Mouse (Mus musculus) v-Abl transformed pro-B cells (cell line): ENCODE measurements at regions not wholly inside any gene's neighbourhood (a gene's known extent, or its start where the extent isn't known, plus 50 kb on each side); places are given as distances from the start of the nearest gene placed in this dataset.

Source experiments
- in situ Hi-C, 2 experiments: fragments of 400-800 bp; cut with MboI; formaldehyde crosslinking; loops; one replicate each; pipeline ENCODE4 v1.15.1; 2025; ENCODE audit not compliant: unreplicated experiment in 2 of 2

DNA sequence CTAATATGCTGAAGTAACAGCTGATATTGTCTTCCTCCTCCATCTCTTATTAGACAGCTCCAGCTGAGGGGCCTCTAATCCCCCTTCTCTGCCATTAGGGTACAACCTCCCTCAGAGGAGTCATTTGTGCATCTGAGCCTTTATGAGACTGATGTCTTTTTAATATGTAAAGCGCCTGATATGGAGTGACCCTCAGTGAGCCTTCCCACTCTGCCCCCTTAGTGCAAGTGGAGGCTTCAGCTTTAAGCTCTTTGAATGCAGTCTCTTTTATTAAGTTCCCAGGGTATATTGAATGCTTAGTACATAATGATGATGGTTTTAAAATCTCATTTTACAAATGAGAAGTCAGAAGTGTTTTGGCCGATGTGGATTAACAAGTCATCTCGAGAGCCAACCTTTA lies 191.5 kb downstream of the Otol1 start:
- in situ Hi-C loops: no loop called here

DNA sequence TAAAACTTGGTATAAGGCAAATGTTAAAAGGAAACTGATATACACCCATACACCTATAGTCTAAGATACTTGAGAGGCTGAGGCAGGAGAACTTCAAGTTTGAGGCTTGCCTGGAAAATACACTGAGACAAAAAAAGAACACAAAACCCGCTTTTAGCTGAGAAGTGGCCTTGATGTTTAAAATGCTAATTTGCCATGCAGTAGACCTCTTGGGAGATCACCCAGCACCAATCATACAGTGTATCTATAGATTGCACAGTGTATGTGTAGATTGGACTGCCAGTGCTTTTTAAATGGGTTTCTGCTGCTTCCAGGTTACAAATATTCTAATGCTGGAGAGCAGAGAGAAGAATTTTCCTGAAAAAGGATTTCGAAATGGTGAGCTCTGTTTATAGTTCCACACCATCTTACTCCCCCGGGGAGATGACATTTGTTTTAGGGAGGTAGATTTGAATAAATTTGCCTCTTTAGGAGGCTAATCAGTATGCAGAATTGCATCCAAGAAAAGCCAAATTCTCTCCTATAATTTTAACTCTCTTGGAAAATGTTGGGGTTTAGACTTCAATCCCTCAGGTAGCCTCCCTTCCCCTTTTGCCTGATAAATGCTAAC lies 194.0 kb downstream of the Otol1 start:
- in situ Hi-C loops: no loop called here

DNA sequence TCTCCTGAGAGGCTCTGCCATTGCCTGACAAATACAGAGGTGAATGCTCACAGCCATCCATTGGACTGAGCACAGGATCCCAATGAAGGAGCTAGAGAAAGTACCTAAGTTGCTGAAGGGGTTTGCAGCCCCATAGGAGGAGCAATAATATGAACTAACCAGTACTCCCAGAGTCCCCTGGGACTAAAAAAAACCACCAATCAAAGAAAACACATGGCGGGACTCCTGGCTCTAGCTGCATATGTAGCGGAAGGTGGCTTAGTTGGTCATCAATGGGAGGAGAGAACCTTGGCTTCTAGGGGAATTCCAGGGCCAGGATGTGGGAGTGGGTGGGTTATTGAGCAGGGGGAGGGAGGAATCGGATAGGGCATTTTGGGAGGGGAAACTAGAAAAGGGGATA lies 207.8 kb downstream of the Otol1 start:
- in situ Hi-C loops: no loop called here

DNA sequence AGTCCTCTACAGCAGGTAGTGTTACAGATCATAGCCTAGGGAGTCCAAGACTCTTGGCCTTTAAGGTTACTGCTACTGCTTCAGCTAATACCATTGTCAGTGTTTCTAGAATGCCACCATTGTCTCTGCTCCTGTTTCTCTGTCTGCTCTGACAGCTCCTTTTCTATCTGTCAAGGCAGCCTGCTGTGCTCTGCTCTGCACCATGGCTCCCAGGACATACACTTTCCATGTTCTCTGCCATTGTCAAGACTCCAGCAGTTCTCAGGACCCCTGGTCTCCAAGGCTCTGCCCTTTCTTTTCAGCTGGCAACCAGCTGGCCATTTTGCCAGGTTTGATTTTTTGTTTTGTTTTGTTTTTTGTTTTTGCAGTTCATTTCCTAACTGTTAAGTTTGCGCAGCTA lies 208.7 kb downstream of the Otol1 start:
- in situ Hi-C loops: no loop called here

DNA sequence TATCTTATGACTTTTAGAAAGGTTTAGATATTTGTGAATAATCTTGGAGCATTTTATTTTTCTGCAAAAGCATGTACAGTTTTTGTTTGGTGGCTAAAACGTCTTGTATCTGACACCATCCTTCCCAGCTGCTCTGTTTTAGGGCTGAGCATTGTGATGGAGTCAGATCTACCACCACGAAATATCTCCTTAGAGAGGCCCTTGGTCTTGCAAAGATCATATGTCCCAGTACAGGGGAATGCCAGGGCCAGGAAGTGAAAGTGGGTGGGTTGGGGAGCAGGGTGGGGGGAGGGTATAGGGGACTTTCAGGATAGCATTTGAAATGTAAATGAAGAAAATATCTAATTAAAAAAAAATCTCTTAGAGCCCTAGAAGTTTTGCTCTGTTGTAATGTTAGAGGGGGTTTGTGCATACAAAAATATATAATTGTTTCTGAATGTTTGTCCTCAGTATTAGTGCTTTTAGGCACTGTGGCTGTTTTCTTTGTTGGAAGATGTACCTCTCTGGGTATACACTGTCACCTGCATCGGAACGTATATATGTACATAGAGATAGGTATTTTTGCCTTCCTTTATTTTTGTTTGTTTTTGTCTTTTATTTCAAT lies 211.4 kb downstream of the Otol1 start:
- in situ Hi-C loops: no loop called here

DNA sequence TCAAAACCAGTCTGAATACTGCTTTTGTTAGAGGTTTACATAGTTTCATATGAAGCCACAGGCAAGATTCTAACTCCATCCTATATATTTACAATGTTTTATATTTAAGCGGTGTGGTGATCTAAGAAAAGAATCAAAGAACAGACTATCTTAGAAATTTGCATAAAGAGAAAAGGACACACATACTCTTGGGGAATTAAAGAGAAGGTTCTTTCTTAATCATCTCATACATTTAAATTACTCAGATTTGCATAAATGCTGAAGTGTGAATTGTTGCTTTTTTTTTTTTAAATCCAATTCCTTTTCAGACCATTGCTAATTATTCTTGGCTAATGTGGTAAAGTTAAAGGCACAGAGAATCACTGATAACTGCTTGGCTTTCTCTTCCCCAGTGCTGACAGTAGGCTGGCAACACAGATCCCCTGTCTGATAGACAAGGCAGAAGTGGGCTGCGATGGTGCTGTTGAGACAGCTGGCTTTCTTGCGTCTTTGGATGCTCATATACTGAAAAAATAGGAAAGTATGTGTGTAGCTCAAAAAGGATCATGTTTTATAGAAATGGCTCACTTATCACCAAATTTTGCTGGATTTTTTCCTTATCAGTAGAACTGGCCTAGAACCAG lies 216.1 kb downstream of the Otol1 start:
- in situ Hi-C loops: no loop called here

DNA sequence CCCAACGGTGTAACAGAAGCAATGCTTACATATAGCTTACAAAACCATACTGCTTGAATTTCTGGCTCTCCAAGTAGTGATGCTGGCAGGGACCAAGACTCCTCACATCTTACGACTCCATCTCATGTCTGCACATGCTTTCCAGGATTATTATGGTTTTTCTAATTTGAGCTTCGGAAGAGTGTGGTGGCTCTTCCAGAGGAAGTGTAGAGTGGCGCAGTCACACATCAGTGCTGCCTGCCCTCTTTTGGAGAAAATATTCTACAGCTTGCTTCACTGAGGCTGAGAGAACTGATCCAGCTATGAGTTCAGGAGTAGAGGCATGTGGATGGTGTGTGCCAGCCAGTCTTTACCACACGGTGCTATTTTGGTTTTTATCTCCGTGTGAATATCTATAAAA lies 217.4 kb downstream of the Otol1 start:
- in situ Hi-C loops: no loop called here

DNA sequence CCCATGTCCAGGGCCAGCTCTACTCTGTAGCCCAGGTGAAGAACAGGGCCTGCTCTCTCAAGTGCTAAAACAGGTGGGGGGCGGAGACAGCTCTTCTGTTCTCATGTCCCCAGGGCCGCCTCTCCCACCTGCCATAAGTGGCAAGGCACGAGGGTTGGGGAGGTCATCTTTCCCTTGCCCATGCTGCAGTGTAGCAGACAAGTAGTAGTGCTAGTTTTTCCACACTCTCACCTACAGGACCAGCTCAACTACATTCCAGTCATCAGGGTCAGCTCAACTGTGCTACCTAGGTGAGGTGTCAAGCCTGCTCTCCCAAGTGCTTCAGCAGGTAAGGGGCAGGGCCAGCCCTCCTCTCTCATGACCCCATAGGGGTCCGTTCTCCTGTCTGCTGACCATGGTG lies 219.8 kb downstream of the Otol1 start:
- in situ Hi-C loops: no loop called here

DNA sequence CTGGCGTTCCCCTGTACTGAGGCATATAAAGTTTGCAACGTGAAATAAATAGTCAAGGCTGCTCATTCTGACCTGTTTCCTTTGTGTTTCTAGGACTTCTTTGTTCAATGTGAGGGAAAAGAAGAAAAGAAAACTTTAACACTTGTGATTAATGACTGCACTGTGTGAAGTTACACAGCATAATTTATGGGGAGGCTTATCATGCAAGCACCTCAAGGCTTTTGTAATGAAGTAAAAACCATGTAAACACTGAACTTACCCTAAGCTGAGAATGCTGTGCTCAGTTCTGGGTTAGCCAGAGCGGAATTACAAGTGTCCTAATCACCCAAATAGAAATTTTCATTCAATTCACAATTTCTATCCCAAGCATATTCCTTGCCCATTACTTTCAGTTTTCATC lies 241.2 kb downstream of the Otol1 start:
- in situ Hi-C loops: no loop called here

DNA sequence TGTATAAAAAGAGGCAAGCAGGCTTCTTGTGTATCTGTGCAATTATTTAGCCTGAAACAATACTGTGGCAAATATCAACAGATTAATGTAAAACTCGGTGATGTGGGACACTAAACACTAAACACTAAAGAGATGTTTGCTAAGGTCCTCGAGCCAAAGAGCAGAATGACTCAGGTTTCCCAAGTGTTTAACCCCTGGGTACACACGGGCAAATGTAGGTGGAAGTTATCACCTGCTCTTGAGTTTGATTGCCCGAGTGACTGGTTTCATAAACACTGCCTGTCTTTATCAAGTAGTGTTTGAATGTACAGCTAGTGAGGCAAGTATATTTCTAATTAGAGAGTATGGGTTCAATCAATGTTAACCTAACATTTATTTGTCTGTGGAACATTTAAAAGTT lies 242.5 kb downstream of the Otol1 start:
- in situ Hi-C loops: no loop called here

DNA sequence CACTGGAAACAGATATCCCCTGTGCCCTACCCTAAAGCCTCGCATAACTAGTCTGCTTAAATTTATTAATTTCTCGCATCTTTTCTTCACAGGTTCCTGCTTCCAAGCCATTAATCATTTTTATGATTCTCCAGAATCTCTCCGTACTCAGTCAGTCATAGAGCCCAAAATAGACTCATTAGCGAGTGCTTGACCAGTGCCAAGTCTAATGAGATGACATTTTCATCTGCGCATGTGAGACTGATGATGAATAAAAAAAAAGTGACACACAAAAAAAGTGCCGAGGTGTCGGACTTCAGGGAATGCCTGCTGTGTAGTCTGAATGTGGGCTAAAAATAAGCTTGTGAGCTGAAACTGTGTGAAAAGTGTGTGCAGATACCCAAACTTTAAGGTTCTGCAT lies 243.3 kb downstream of the Otol1 start:
- in situ Hi-C loops: no loop called here

DNA sequence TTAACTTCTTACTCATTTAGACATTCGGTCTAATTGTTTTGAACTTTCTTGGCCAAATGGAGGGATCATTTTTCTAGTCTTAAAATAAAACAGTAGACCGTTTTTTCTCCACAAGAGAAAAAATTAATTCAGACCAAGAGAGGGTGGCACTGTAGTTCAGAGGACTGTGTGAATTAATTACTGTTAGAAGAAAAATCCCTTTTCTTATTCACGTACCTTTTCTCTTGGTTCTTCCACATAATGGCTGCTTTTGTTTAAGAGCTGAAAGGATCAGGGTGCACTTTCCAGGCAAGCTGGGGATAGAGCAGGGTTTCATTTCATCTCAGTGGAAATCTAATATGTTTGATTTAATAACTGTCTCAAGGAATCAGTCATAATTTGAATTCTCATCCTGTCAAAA lies 255.9 kb downstream of the Otol1 start:
- in situ Hi-C loops: no loop called here

DNA sequence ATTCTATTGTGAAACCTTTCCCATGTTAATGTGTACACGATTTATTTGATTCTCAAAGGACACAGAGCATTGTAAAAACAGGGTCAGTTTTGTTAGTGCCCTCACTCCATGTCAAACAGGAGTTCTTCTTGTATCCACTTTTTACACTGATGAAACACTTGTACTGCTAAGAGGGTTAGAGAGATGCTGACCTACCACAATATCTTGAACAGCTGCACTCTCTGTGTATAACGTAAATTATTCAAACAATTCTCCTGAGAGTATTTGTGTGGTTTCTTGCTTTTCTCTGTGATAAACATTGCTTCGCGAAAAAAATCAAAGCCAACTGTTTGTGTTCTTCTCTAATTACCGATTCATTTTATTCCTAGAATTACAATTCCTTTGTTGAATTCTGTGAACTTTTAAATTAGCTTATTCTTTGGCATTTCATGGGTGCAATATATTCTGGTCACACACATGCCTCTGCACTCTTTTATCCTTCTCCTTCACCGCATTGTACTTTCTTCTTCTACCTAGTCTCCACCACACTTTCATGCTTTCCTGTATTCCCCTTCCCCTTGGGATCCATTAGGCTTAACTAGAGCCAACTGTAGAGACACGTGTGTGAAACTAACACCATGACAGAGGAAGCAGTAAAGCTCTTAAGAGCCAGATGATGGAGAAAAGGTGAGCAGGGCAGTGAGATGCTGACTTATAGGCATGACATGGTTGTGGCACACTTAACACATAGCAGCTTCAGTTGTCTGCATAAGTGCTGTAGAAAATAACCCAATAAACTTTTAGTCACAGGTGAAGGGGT lies 281.4 kb downstream of the Otol1 start:
- in situ Hi-C loops: no loop called here

DNA sequence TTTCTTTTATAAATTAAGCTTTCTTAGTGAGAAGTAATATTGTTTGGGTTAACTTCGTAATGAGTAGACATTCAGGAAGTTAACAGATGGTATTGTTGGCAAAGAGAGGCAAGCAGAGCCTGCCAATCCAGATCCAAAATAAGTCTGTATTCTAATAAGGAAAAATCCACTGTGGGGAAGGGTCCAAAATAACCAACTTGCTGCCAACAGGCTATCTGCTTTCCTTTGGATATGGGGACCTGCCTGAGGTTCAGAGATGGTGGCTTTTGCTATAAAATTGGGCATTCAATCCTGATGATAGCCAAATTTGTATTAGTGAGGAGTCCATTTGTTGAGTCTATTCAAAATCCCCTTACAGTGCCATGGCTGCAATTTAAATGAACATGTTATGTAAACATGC lies 300.1 kb downstream of the Otol1 start:
- in situ Hi-C loops: no loop called here

DNA sequence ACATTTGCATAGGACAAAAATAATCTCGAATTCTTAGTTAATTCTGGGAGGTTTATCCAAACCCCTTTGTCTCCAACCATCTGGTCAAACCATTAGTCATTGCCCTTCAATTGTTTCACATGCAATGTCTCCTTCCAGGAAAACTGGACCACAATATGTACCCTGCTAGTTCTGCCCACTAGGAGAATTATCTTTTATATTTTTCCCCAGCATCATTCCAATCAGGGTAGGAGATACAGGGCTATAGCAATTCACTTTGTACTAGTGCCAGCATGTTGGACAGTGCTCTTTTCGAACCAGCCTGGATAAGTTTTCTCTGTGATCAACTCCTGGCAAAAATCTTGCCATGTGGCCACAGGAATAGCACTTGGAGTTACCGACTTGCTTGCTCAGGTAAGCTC lies 300.6 kb downstream of the Otol1 start:
- in situ Hi-C loops: no loop called here

DNA sequence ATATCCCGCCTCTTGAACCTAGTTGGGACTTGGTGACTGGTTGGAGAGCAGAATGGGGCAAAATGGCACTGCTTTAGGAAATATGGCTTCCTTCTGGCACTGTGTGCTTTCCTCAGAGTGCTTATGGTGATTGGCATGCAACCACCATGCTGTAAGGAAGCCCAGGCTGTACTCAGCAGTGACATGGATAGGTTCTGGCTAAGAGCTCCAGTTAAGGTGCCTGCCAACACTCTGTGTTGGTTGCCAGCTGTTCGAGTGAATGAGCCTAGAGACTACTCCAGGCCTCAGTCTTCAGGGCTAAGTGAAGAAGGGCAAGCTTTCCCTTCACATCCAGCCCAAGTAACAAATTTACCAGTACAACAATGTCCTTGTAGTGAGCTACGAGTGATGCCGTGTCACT lies 301.9 kb downstream of the Otol1 start:
- in situ Hi-C loops: no loop called here

DNA sequence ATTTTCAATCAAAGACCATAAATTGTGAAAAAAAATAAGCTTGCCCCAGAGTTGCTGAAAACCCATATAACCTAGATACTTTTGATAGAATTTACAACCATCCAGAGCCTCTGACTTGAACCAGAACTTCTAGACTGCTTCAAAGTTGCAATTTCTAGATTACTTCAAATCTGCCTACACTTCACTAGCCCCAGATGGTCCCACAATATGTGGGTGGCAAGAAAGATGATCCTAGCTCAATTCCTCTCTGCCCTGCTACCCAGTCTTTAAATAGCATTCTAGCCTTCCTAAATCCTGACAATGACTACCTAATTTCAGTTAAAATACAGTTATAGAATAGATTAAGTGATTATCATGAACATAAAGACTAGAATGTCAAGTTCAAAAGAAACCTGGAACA lies 303.6 kb downstream of the Otol1 start:
- in situ Hi-C loops: no loop called here

DNA sequence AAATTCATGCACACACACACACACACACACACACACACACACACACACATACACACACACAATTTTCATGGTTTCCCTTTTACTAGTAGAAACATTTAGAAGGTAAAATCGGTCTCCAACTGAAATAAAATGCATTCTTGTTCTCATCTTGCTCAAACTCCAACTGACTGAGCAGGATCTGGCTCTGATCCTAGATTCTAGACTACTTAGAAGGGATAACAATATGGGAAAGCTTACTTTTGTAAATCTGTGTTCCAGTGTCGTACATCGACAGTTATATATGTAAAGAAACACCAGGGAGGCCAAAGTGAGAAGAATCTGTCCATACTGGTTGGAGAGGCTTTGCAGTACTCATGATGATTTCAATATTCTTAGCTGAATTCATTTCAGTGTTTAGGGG lies 304.6 kb downstream of the Otol1 start:
- in situ Hi-C loops: no loop called here

DNA sequence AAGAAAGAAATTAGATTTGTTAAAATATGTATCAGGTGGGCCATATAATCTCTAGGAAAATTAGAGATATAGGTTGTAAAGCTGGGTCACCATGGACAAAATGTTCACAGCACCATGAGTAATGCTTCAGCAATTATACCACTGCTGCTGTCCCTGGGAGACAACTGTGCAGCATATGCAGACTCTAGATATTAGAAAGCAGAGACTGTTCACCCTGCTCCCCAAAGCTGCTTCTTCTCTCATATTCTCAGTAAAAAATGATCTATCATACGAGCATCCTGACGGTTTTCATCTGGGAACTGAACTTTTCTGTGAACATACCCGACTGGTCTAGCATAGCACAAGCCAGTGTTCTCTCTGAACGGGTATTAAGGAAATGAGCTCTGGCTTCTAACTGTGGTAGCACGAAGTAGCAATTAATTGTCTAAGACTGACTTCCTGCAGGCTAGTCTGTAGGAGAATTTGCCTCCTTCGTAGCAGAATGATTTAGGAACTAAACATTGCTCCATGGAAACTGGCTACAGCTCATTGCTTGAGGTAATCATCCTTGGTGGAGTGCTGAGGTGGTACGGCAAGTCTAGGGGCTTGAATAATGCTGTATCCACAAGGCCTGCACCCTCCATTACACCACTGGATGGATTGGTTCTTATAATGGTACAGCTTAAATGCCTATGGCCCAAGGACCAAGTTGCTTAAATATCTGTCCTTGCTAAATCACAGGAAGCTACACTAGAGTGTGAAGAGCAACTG lies 305.9 kb downstream of the Otol1 start:
- in situ Hi-C loops: no loop called here

DNA sequence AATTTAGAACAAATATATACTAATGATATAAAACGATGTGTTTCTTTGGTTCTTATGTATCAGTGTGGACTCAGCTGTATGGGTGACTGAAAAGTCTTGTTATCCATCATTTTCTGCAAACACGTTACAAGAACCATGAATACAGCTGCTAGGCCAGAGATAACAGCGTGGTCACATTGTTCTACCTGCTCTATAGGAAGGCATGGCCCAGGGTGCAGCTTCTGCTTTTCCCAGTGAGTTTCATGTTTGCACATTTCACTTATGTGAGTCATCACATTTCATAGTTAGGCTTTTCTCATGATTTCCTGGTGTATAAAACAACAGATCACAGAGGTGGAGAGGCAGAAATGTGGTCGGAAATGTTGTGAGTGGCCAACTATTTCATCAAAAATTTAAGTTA lies 306.8 kb downstream of the Otol1 start:
- in situ Hi-C loops: no loop called here

DNA sequence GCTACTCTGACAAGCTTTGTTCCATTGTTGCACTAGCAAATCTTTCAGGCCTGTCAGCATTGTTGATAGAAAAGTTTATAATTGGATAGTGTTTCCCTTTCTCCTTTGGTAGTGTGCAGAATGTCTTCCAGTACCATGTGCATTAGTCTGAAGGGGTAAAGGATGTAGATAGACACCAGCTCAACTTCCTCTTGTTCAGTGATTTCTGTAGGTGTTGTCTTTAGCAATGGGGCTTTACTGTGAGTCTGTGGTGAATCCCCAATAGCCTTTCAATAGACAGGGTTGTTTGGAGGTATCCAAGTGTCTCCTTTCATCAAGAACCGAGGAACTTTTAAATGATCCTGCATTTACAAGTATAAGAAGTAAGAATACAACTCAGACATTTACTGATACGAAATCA lies 311.0 kb downstream of the Otol1 start:
- in situ Hi-C loops: no loop called here
